Mouse (Mus musculus) thymus, postnatal 10 days (tissue): ENCODE results near the gene Foxl1.

Experiments
- DNase-seq, 2 experiments: peaks; one replicate each; pipeline ENCODE4 v3.0.0; 2021; ENCODE audit warnings: low spot score in 2 of 2

The Foxl1 gene

GRCm38 (mm10) chr8:121168033-121168432, 40.3 kb downstream of the Foxl1 start:
- no peak for DNase-seq

- no peak for DNase-seq
Observed at GRCm38 (mm10) chr8:121170116-121170515, 42.4 kb downstream of the Foxl1 start.

GRCm38 (mm10) chr8:121170626-121171552, 43.1 kb downstream of the Foxl1 start:
- DNase-seq = no peak

GRCm38 (mm10) chr8:121172567-121172966, 44.8 kb downstream of the Foxl1 start:
- DNase-seq = no peak

GRCm38 (mm10) chr8:121174178-121174577, 46.4 kb downstream of the Foxl1 start:
- DNase-seq = no peak

- DNase-seq = no peak
Observed at GRCm38 (mm10) chr8:121174721-121175539, 47.2 kb downstream of the Foxl1 start.

GRCm38 (mm10) chr8:121175540-121176090, 47.9 kb downstream of the Foxl1 start:
- DNase-seq = no peak

GRCm38 (mm10) chr8:121176291-121176690, 48.6 kb downstream of the Foxl1 start:
- no peak for DNase-seq
